Mouse (Mus musculus) cerebellum, adult 9-10 months (tissue): ENCODE results near the gene Gcnt2.
"Not testable (repeated sequence)": the region's sequence is repeated elsewhere in the genome, so short reads cannot be mapped to it uniquely, and the experiment has no call there.

Experiments used
- DNase-seq: peaks from one replicate; pipeline ENCODE4 v3.0.0; 2022

Gcnt2 gene

DNA sequence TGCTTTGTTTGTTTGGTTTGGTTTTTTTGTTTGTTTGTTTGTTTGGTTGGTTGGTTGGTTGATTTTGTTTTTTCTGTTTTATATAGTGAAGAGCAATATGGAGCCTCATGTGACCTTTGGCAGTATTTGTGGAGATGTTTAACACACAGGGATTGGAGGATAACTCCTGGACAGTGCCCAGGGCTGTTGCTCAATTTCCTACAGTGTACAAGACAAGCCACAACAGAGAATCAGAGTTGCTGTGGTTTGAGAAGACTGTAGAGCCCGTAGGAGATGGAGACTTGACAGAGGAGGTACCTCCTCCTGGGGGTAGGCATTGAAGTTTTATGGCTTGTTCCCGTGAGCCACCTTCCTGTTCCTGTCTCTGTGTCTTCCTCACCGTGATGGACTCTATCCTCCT is 87.0 kb downstream of the Gcnt2 start:
- no peak for DNase-seq

DNA sequence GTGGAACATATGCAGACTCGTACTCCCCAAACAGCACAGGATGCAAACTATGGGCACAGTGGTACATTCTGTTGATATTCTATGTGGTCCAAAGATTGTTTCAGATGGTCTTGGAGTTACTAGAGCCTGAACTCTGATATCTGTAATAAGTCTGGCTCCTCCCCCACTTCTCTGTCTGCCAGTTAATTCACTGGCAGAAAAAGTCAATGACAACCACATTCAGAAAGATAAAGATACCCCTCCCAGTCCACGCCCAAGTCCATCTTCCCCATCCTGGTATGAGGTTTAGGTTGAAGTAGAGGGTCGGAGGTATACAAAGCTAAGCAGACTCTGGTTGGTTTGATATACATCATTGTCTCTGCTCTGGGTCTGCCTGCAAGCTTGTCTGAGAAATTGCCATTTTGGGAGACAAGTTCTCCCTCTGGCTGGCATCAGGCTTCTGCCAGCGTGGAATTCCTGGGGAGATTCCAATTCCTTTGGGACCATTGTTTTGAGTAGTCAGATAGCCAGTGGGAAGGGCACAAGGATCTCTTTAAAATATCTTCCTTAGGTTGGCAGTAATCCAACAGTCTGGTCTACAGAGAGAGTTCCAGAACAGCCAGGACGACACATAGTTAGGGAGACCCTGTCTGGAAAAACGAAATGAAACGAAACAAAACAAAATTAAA is 88.1 kb downstream of the Gcnt2 start:
- DNase-seq, result no peak

DNA sequence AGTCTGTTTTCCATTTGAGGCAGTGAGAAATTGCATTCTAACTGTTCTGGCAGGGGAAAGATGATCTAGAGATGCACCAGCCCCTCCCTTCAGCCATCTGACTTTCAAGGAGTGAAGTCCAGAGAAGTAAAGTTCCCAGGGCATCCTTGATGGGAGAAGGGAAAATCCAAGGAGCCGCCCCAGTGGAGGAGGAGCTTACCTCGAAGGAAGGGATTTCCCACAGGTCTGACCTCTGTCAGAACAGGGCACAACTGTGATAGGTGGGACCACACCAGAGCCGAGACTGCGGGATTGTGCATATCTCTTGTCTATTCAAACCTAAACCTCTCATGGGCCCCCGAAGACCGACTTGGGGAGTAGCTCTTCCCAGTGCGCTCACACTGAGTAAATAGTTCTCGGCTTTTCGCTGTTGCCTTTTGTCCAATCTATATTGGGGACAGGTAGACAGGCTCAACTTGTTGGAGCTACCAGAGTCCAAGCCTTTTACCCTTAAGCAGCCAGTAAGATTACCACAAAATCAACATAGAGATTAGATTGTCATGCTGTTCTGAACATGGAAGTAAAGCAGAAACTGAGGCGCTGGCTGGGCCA is 91.9 kb downstream of the Gcnt2 start:
- no peak for DNase-seq

DNA sequence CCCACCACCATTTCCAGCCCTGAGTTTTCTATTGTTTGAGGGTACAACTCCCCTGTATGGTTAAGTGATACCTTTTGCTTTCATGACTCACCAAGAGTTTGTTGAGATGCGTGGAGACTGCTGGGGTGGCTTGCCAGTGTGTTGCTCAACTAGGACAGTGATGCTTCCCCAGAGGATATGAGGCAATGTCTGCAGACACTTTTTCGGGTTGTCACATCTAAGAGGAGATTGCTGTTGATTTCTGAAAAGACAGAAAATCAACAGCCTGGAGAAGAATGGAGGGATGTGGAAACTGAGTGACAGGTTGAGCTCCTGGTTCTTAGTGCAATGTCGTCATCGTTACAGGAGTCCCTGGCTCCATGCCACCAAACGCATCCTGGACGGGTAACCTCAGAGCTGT is 93.7 kb downstream of the Gcnt2 start:
- DNase-seq, result no peak

DNA sequence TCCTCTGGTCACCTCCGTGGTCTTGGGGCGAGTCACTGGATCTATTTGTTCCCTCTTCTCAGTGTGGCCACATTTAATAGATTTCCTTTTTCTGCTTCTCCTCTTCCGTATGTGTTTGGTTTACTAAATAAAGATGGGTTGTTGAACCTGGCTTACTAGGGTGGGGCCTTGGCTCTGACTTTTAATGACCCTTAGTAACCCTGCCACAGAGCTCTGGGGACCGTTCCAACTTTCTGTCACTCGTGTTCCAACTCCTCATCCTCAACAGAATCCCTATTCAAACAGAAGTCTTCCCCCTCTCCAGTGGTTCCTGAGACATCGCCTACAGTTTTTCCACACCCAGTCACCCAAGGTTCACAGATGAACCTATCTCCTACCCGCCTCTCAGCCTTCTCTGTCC is 96.2 kb downstream of the Gcnt2 start:
- no peak for DNase-seq

DNA sequence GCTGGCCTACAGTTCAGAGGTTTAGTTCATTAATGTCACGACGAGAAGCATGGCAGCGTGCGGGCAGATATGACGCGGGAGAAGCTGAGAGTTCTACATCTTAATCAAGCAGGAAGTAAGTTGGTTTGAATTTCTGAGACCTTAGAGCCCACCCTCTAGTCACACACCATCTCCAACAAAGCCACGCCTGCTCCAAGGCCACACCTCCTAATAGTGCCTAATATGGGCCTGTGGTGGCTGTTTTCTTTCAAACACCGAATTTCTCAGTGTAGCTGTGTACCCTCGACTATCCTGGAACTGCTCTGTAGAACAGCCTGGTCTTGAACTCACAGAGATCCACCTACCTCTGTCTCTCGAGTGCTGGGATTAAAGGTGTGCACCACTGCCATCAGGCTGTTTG is 108.1 kb downstream of the Gcnt2 start:
- no peak for DNase-seq

DNA sequence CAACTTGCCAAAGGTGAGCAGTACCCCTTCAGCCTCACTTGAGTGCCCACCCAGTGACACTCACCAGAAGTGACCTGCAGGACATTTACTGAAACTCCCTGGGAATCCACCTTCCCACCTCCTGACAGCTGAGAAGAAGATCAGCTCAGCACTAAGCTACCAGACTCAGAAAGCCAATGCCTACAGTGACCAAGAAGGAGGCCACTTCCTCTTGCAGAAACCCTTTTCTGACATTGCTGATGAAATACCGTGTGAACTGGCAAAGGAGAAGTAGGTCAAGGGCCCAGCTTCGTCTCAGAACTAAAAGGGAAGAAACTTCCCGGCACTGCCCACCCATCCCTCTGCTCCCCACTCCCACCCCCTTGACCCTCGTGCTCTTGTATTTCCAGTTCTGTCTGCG is 109.0 kb downstream of the Gcnt2 start:
- DNase-seq, result no peak

DNA sequence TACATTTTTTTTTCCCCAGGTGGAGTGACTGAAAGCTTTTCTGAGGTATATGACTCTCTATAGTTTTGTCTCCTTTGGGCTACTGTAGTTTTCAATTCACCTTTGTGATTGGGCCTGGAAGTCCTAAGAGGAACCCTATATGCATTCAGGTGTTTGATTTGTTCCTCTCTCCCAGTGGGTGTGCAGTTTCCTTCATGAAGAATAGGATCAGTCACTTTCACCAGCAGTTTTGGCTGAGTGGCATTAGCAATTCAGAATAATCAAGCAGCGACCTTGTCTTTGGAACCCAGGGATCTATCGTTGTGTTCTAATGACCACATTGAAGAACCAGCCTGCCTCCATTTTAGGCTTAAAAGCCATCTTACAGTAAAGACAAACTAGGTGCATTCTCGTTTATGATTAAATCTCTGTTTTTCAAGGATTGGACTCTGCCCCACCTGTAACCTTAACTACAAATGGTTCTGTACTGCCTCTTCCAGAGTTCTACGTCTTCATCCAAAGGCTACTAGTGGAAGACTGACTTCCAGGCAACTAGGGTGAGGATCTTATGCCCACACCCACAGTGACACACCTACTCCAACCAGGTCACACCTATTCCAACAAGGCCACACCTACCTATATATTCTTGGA is 110.3 kb downstream of the Gcnt2 start:
- no peak for DNase-seq

DNA sequence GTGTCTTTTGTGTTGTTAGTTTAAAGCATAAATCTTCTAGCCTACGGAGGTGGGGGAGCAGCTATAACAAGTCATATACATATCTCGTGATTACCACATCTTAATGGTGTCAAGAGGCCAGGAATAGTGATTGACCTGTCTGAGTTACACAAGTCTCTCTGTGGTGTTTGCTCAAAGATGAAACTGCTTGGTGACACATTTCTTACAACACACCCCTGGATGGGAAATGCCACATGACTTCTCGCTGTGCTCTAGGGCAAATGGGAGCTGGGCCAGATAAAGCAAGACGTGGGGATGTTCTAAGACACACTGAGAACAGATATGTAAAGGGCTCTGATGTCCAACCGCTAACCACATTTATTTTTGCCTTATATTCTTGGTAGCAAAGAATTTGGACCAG is 111.7 kb downstream of the Gcnt2 start:
- no peak for DNase-seq

DNA sequence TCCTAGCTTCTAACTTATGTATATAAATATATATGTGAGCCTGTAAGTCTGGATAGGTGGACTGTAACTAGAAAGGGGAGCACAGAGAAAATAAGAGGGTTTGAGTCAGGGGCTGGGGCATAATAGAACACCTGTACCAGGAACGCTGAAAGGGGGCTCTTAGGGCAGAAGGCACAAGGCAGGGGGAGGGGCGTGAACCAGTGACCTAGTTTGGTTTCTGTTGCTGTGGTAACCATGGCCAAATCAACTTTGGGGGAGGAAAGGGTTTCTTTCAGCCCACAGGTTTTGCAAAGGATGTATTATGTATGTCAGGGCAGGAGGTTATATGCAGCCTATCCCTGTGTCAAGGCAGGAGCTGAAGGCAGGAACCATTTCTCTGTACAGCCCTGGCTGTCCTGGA is 112.3 kb downstream of the Gcnt2 start:
- no peak for DNase-seq

DNA sequence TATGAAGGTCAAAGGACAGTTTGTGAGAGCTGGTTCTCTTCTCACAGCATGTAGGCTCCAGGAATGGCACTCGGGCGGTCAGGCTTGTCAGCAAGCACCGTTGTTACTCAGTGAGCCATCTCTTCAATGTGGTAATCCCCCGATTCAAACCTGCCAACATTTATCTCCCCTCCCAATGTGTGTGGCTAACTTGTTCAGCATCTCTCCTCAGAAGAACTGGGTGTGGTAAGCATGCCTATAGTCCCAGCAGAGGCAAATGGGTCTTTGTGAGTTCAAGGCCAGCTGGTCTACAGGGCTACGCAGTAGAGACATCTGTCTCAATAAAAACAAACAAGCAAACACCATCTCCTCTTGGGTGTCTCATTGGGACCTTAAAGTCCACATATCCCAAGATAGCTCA is 113.4 kb downstream of the Gcnt2 start:
- DNase-seq, result no peak

DNA sequence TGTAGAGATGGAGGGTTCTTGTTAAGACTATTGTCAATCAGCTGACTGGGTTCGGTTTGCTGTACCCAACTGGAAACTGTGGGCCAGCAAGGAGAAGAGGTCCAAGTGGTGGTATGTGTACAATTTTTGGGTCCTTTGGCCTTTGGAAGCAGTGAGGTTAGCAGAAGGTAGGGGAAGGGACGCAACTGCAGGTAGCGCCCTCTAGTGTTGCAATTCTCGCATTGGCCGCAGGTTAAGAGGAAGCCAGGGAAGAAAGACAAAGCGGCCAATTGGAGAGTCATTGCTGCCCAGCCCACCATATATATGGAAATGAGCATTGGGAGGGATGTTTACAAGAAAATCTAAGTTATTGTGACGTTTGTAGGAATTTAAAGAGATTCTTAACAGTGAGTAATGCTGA is 118.1 kb downstream of the Gcnt2 start:
- peak; percentile 6 for DNase-seq

DNA sequence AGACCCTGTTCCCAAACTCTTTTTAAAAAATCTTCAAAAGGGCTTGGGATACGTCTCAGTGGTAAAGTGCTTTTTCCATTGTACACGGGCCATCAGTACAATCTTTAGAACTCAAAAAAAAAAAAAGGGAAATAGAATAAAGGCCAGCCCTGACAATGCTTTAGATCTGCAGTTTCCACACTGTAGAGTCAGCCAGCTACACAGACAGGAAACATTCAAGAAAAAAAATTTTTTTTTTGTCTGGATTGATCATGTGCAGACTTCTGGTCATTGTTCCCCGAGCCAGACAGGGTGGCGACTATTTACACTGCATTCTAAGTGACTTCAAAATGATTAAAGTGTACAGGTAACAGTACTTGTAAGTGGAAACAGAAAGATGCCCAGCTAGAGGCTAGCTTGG is 119.1 kb downstream of the Gcnt2 start:
- DNase-seq, result no peak

DNA sequence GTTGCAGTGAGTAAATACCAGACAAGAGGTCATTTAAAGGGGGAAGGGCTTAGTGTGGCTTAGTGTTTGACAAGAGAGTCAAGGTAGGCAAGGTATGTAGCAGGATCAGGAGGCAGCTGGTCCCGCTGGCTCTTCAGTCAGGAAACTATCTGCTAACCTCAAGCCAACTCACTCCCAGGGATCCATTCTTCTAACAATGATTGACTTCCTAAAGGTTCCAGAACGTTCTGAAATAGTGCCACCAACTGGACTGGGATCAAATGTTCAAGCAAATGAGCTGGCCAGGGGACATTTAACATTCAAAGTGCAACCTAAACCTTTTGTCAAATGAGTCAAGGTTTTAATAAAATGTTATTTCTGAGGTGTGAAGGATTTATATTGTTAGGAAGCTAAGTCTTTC is 119.8 kb downstream of the Gcnt2 start:
- DNase-seq, result no peak

DNA sequence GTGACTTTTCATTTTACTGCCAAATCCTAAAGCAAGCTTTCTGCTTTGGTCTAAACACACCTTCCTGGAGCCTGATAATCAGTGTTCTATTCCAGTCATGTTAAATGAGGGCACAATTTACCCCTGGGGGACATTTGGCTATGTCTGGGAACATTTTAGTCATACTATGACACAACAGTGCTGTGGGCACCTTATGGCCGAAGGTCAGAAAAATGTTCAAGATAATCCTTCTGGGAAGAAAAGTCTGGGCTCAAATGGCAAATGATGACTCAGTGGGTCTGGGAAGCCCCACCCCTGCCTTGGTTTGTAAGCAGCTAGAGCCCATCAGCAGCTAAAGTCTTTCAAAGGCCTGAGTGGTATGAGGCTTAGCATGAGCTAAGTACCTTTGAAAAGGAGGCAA is 123.2 kb downstream of the Gcnt2 start:
- DNase-seq, result no peak

DNA sequence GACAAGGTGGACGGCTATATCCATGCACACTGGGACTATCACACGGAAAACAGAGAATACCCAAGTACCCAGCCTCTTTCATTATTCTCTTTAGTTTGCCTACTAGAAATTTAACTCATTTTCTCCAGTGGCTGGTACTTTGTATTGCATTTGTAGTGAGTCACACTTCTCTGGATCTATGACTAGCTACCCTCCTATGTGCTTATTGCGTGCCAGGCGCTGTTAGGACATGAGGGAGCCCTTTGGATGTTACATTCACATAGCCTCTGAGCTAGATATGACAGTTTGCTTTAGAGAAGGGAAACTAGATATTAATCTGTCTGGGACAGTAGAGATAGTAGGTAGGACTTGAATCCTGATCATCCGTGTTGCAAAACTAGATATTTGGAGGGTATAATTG is 126.5 kb downstream of the Gcnt2 start:
- no peak for DNase-seq

DNA sequence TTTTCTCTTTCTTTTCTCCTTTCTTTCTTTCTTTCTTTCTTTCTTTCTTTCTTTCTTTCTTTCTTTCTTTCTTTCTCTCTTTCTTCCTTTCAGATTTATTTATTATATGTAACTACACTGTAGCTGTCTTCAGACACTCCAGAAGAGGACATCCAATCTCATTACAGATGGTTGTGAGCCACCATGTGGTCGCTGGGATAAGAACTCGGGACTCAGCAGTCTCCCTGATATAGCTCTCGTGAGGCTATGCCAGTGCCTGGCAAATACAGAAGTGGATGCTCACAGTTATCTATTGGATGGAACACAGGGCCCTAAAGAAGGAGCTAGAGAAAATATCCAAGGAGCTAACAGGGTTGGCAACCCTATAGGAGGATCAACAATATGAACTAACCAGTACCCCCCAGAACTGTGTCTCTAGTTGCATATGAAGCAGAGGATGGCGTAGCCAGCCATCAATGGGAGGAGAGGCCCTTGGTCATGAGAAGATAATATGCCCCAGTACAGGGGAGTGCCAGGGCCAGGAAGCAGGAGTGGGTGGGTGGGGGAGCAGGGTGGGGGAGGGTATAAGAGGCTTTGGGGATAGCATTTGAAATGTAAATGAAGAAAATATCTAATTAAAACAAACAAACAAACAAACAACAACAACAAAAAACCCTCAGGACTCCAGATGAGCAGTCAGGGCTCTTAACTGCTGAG is 128.2 kb downstream of the Gcnt2 start:
- not testable (repeated sequence) for DNase-seq

DNA sequence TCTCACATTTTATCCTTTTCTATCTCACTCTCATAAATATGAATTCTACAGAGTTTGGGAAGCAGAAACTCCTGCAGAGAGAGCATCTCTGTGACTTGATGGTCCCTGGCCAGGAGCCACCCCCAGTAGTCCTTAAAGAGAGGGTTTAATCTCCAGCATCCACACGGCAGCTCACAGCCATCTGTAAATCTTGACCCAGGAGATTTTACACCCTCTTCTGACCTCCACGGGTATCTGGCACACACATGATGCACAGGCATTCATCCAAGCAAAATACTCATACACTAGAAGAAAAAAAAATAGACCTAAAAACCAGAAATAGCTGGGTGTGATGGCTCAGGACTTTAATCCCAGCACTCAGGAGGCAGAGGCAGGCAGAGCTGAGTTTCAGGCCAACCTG is 128.9 kb downstream of the Gcnt2 start:
- DNase-seq, result no peak

DNA sequence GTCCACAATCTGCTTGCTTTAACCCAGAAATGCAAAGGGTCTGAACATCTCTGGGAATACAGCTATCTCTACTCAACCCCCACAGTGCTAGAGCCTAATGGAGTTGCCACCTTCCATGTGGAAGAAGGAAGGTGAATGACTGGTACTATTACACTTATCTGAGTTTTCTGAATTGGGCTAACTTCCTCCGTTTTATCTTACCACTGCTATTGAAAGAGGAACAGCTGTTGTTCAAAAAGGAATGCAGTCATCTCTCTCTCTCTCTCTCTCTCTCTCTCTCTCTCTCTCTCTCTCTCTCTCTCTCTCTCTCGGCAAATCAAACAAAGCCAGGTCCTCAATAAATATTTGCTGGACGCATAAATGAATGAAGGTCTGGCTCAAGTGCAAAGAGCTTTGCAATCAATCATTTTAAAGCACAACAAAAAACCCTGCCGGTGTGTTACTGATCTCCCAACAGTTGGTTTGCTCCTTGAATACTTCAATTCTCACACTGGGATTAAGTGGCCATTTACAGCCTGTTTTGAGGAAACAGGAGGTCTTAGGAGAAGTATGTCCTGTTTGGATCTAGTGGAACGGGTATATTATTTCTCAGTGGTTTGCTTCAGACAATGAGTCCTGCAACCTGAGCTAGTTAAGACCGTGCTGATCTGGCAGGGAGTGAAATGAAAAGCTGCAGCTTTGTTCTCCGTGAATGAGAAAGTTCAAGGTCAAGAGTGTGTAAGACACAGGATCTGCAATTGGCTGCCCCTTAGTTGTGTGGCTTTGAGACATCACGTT is 135.1 kb downstream of the Gcnt2 start:
- DNase-seq, result no peak

DNA sequence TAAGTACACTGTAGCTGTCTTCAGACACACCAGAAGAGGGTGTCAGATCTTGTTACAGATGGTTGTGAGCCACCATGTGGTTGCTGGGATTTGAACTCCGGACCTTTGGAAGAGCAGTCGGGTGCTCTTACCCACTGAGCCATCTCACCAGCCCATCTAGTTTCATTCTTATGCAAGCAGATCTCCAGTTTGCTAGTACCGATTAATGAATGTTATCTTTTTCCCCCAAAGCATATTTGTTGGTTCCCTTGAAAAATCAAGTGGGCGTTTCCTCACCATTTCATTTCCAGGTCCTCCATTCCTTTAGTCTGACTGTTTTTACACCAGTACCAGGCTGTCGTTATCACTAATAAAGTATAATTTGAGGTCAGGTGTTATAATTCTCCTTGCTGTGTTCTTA is 139.0 kb downstream of the Gcnt2 start:
- not testable (repeated sequence) for DNase-seq

DNA sequence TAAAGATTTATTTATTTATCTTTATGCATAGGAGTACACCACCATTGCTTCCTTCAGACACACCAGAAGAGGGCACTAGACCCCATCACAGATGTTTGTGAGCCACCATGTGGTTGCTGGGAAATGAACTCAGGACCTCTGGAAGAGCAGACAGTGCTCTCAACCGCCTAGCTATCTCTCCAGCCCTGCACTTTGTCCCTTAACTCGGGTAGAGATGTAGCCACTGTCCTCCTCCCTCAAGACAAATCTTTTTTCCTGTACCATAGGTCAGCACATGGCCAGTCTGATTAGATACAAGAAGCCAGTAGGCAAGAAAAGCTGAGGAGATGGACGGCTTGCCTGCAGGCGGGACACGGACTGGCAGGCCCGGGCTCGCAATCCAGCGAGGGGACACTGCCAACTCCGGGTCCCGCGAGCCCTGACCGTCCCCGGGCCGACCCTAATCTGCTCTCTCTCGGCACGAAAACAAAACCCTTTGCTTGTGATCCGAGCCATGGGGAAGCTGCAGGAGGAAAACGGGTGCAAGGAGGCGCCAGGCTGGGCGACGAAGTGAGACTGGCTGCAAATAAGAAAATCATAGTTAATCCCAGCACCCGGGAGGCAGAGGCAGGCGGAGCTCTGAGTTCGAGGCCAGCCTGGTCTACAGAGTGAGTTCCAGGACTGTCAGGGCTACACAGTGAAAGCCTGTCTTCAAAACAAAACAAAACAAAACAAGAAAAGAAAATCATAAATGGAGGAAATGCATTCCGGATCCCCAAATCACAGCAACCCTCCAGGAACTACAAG is 140.8 kb downstream of the Gcnt2 start:
- DNase-seq, result peak; percentile 44

DNA sequence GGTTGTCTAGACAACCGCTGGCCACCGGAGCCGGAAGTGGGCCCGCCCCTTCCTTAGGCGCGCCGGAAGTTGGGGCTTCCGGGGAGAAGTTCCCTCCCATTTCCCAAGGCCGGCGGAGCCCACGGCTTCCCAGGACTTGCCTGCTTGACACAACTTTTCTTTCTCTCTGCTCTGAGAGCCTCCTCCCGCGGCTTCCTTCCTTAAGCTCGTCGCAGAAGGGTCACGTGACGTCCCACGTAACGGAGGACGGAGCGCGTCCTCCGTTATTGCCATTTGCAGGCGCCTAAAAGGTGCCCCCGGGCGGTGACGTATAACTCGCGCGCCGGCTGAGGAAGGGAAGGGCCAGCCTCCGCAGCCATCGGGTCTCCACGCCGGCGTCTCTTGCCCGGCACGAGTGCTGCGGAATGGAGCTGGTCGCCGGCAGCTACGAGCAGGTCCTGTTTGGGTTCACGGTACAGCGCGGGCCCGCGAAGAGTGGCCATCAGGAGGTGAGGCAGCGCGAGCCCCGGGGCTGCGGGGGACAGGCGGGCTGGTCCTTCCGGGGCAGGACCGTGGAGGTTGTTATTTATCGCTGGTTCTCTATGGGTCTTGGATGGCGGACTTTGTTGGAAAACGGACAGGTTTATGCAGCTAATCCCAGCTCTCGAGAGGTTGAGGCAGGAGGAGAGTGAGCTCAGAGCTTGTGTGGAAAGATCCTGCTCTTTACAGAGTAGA is 141.5 kb downstream of the Gcnt2 start, which contains the start of gene Pak1ip1:
TSS of gene Pak1ip1 (plus strand) at position 98 of the 714 bp plus-strand sequence.
- peak; percentile 91 for DNase-seq
